Mouse (Mus musculus) liver, adult 2 months (tissue): ENCODE measurements around the gene Ccdc88c.

ENCODE experiments used
- CTCF ChIP-seq: fragments of 200-500 bp; IDR thresholded peaks from 2 replicates; pipeline ENCODE4 v1.5.1; 2011; ENCODE audit warnings: low read depth, low read length, control low read depth
- POLR2A ChIP-seq: fragments of 200-500 bp; IDR thresholded peaks from 2 replicates; pipeline ENCODE4 v1.6.1; 2011; ENCODE audit warnings: low read length, control low read depth; ENCODE audit not compliant: insufficient read depth; ENCODE audit errors: extremely low read depth

DNA sequence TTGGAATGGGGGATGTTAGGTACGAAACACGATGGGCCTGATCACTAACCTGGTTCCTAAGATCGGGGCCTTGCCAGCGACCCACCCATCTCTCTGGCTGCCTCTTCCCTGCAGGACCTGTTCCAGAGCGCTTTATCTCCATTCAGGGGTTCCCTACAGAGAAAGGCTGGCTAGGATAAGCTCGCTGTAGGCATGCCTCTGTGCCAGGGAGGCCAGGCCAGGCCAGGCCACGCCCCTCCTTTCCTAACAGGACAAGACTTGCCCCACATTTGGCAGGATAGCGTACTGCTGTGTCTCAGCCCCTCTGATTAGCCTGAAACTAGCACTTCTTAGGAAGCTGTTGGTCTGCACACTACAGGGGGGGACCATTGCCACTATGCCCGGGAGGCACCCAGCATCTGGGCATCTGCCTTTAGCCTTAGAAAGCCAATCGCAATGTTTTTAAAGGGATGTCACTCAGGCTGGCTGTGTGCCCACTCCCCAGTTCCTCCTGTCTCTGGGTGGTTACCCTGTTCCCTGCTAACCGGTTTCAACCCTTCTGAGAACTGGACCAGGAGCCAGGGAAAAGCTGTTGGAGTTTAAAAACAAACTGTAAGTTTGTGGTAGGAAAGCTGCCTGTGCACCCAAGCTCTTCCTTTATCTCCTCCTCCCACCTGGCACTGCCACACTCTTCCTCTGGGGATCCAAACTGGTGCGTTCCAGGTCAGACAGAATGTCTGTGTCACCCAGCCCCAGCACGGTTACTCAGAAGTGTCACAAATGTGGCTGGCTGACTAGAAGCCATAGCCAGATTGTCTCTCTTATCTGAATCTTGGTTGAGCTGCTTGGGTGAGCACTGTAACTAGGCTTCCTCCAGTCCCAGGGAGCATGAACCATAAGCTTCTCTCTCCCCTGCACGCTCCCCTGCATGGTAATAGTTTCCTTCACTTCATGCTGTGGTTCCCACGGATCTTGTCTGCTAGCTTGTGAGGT is 69.9 kb downstream of the Ccdc88c start:
- TF ChIP-seq POLR2A, result no peak
- no peak for TF ChIP-seq CTCF
